Mouse (Mus musculus) WW6 (cell line): ENCODE measurements around the gene Tent2.
"Not testable (repeated sequence)": the region's sequence is repeated elsewhere in the genome, so short reads cannot be mapped to it uniquely, and the experiment has no call there.

Experiments
- DNase-seq: peaks from one replicate; pipeline ENCODE4 v3.0.0-alpha.2; 2013; ENCODE audit warnings: low read depth, low spot score

The Tent2 gene

DNA sequence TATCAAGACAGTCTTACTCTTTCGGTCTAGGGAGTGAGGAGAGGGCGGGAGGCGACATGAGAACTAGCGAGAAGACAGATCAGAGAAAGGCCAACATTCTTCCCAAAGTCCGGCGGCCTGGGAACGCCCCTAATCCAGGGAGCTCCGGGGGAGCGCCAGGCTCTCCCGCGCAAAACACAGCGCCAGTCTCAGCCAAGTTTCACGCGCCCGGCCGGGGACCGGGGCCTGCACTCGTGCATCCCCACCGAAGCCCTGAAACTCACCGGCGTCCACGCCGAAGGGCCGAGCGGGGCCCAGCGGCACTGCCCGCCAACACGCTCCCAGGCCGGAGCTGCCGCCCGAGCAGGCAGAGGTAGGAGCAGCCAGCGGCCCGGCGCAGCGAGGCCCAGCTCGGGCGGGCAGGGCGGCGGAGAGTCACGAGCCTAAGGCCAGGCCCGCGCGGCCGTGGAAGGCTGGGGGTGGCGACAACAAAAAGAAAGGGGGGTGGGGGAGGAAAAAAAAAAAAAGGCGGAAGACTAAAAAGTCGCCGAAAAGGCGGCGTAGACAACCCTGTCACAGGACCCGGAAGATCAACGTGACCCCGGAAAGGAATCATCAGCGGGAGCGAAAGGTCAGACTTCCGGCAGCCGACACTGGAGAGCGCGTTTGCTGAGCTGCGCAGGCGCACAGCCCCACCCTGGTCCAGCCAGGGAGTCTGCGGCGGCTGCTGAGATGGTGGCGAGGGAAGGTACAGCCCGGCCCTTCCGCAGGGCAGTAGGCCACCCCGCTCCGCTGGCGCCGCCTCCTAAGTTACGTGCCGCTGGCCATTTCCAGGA, at the start of gene Tent2:
Tent2 (minus strand) TSS at position 555 of the 815 bp plus-strand sequence.
- peak; percentile 77 for DNase-seq

DNA sequence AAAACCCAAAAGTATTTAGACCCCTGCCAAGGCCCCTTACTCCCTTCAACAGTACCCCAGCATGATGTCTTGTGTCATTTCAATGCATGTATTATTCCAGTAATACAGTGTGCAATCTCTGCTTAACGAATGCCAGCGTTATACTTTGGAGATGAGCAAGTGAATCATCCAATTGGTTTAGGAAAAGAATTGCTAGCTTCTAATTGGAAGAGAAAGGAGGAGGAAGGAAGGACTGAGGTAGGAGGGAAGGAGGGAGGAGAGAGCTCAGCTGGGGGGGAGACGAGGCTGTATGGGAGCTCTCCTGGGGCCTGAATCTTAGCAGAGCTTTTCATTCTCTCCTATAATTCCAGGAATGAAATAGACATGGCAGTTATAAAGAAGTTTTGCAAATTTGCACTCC, 49.0 kb upstream of the Tent2 start:
- no peak for DNase-seq

DNA sequence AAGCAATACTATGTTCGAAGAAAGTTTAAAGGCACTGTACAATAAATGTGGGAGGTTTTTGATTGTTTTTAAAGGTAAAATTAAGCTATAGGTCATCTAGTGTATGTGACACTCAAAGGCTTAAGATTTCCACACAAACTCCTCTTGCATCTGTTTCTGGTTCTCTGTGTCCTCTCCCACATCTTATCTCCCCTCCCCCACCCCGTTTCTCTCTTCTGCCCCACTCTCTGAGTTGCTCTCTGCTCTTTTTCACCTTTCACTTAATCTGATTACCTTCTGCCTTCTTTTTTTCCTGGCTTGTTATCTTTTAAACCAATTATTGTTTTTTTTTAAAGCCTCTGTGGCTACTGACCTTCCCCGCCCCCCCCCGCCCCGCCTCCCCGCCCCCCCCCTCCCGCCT, 47.4 kb upstream of the Tent2 start:
- no peak for DNase-seq

DNA sequence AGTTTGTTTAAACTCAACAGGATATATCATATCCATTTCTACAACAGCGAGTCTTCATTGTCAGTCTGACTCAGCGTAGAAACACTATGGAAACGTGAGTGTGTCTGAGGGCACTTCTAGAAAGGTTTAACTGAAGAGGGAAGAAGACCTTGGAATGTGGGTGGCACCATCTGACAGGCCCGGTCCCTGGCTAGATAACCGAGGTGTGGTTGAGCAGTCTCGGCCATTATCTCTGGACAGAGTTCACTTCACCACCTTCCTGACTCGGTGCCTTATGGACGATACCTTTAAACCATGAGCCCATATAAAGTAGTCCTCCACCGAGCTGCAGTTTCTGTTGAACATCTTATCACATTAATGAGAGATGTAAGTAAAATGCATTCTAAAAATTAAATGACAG, 46.9 kb upstream of the Tent2 start:
- no peak for DNase-seq

DNA sequence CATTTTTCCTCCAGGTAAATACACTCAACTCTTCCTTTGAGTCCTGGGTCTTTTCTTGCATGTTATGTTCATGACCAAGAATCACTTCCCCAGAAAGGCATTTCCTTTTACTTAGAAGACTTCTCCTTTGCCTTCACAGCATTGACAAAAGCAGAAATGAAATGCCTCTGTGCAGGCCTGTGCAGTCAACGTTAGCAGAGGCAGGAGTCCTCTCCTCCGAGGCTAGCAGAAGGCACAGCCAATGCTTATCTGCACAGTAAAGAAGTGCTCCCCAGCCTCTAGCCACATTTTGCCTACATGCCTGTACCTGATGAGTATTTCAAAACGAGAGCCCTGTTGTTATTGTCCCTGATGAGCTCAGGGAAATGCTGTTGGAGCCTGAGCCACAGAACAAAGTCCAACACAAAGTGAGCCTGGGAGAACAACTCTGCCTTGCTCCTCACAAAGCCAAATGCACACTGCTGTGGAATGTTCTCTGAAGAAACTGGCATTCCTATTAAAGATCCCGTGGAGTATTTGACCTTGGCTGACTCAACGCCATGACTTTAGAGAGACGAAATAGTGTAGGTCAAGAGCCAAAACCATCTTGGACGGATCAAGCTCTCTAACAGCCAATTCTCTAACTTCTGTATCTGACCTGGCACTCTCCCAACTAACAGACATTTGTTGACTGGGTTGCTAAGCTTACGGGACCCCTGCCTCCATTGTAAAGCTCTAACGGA, 45.7 kb upstream of the Tent2 start:
- no peak for DNase-seq

DNA sequence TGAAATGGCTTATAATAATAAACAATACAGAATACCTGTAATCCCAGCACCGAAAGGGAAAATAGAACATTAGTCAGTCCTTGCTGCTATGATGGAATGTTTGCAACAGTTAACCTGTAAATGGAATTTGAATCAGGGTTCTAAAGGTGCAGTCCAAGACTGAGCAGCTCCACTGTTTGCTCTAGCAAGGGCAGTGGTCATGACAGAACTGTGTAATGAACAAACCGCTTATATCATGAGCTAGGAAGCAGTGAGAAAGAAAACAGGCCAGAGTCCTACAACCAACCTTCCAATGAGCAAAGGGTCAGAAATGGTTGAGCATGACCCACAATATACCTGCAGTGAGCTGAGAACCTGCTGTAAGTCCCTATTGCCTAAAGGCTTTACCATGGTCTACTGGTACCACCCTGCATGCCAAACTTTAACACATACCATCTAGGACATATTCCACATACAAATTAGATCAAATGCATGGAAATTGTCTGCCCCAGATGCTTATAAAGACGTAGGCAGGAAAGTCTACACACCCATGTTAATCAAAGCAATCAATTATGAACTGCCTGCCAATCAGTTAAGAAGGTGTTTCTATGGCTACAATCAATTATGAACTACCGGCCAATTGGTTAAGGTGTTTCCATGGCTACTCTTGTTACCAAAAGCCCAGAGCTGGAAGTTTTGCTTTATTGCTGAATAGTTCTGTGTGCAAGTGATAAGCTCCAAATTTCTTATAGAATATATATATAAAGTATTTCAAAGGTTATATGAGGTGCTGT, 42.3 kb upstream of the Tent2 start:
- DNase-seq, result no peak

DNA sequence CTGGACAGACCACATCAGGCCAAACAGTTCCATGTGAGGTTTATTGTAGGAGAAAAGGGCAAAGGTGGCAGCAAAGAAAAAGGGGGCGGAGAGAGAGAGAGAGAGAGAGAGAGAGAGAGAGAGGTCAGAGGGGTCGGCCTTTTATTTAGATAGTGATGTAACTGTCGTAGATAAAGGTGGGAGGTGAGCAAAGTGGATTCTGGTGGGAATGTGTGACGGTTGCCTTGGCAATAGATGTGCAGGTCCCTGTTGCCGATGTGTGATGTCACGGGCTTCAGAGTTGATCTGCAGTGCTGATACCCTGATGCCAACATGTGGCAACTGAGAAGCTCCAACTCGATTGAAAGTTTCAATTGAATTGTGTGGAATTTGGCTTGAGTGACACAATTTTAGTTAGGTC, 40.1 kb upstream of the Tent2 start:
- DNase-seq, result no peak

DNA sequence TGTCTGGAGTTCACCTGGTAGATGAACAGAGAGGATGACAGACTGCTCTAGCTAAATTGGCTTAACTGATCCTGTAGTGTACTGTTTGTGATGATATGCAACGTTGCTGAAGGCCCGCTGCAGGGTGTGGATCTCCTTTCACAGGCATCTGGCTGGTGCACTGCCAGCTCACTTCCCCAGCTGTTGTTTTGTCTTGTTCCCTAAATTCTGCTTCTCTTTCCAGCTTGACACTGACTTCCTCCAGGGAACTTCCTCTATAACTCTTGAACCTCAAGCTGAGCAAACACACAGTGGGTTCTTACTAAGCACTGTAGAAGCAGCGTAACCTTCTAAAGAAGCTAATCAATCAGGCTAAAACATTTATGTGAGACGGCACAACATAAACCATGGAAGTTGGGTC, 38.8 kb upstream of the Tent2 start:
- no peak for DNase-seq

DNA sequence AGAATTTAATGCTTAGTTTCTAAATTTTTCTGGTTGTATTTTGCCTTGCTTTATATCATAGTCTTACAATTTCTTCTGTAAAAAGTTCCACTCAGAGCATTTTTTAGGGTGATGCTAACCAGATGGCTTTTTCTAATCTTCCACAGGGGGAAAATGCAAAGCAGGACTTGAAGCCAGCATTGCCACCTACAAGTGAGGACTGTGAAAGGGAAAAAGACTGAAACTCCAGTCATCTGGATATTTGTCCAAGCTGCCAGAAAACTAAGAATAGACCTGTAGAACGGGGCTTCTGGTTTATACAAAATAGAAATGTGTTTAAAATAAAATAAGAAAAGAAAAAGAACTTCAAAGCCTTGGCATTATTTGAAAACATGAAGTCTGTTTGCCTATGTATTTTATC, 19.6 kb upstream of the Tent2 start:
- no peak for DNase-seq

DNA sequence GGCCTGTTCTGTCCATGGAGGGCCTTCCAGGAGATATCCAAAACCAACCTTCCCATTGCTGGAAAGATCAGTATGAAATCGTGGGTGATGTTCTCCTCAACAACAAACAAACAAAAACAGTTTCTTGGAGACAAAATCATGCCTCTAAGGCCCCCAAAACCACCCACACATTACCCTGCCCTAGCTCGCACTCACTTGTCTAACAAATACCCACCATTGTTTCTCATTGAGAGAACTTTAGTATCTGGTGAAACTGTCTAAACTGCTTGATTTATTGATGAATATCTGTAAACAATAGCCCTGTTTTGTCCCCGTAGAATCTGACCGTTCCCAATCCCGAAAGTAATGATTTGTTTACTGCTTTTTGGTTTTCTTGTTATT, 451 bp upstream of the Tent2 start:
- DNase-seq, result no peak

DNA sequence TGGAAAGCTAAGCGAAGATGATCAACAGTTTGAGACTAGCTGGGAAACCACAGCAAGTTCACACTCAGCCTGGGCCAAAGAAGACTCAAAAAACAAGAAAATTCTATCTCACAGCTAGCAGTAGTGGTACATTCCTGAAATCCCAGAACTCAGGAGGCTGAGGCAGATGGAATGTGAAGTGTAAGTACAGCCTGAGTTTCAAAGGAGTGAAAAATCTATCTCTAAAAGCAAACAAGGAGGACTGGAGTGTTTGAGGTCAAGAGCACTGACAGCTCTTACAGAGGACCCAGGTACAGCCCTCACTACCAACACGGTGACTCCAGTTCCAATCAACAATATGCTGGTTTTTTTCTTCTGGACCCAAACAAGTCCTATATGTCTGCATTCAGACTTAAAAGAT, 2.8 kb downstream of the Tent2 start:
- no peak for DNase-seq

DNA sequence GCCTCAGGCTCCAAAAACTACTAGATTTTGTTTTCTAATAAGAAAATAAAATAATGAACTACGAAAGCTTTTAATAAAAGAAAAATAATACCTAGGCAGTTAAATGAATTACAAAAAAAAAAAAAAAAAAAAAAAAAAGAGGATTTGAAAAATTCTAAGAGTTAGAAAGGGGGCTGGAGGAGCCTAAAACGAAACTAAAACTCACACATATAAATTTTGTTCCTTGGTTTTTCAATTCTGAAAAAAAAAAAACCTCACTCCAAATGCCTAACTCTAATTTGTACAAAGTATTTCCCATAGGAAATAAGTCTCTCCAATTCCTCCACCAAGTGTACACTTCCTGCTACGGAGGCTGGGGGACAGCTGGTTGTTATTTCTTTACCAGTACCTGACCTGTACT, 3.4 kb downstream of the Tent2 start:
- no peak for DNase-seq

DNA sequence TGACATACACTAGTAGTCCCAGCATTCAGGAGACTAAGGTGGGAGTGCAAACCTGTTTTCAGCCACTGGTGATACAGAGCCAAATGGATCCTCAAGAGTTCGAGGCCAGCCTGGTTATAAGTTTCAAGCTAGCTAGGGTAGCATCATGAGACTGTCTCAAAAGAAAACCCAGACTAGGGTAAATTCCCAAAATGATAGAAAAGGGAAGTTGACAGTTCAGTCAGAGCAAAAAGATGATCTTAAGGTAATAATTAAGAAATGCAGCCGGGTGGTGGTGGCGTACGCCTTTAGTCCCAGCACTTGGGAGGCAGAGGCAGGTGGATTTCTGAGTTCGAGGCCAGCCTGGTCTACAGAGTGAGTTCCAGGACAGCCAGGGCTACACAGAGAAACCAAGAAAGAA, 4.4 kb downstream of the Tent2 start:
- not testable (repeated sequence) for DNase-seq

DNA sequence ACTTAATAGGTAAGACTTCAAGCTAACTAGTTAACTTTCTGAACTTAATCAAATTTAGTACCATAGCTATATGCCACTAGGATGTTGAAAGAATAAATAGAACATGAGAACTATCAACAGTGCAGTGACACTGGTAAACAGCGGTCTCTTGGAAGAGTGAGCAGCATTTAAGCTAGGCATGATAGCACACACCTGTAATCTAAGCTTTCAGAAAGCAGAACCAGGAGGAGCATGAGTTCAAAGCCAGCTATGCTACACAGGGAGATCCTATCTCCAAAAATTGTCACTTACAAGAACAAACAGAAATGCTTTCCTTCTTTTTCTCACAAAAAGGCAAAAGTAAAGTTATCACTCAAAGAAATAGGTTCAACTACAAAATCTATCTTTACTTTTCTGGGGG, 11.8 kb downstream of the Tent2 start:
- no peak for DNase-seq

DNA sequence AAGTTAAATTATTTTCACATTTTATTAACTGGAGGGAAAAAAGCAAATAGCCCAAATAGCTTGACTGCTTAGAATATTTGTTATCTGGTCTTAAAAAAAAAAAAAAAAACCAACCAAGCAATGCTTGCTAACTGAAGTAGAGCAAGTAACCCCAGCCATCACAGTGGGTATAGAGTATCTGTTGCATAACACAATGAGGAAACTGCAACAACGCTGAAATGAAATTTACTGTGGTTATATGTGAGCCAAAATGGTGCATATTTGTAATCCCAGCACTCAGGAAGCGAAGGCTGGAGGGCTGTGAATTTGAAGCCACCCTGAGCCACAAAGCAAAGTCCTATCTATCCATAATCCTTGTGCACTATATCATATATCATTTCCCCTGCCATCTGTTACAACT, 12.7 kb downstream of the Tent2 start:
- no peak for DNase-seq

DNA sequence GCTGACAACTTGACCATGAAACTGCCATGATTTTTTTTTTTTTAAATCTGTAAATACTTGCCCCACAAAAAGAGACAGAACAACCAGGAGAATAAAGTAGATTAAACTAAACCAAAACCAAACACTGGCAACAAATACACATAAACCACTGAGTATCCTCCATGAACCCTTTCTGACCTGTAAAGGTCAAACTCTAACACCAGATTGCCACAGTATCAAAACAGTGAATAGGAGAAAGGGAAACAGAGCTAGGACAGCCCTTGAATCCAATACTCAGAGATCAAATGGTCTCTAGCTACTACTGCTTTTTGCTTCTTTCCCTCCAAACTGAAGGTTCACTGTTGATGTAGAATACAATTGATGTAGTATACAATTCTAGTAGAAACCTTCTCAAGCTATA, 14.6 kb downstream of the Tent2 start:
- DNase-seq, result no peak

DNA sequence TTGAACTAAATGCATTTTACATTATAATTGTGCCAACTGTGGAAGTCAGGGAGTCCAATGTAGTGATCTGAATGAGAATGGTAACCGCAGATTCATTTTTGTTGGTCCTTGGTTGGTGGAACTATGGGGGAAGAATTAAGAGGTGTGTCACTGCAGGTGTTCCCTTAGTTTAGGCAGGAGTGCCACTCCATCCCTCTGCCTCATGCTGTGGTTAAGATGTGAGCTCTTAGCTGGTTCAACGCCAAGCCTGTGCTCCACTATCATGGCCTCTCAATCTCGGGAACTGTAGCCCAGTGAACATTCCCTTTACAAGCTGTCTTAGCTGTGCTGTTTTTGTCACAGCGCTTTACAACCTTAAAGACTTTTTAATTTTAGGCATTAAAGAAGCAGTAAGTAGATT, 28.9 kb downstream of the Tent2 start:
- no peak for DNase-seq

DNA sequence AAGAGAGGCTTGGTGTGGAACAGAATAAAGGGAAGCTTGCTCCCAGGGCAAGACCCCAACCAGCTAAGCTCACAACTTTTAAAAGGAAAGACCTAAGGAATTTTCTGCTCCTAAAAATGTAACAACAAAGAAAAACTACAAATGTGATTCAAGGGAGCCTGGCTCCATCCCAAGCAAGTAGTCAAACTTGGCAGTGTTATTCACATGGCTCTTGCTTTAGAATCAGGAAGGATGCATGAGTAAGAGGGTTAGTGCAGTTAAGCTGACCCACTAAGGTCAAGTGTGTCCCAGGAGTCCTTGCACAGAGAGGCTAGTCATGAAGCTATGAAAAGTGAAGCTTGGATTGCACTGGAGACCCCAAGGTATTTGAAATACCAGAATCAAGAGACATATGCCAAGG, 29.7 kb downstream of the Tent2 start:
- DNase-seq, result no peak

DNA sequence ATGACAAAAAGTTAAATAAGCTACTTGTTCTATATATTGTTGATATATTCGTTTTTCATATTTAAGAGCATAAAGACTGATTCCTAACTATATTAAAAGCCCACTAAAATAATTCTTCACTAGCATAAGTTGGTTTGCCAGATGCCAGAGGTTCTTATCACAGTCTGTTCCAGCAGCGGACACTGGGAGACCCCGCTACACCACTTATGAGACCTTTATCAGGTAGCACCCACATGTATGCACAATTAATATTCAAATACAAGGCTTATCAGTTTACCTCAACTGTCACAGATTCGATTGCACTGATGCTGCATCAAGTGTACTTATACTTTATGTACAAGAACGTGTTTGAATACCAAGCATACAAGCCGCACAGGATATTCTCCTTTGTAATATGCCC, 33.9 kb downstream of the Tent2 start:
- DNase-seq, result no peak

DNA sequence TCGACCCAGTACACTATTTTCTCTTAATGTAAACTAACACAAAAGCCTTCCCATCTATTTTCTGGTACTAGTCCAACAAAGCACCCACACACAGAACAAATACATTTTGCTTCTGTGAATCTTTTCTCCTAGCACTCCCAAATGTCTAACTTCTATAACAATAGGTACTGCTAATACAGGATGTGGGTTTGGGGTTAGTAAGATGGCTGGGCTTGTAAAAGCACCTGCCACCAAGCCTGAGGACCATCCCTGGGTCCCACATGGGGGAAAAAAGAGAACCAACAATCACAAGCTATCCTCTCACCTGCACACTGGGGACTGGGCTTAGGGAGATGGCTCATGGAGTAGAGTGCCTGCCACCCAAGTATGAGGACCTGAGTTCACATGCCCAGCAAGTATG, 38.9 kb downstream of the Tent2 start:
- no peak for DNase-seq

DNA sequence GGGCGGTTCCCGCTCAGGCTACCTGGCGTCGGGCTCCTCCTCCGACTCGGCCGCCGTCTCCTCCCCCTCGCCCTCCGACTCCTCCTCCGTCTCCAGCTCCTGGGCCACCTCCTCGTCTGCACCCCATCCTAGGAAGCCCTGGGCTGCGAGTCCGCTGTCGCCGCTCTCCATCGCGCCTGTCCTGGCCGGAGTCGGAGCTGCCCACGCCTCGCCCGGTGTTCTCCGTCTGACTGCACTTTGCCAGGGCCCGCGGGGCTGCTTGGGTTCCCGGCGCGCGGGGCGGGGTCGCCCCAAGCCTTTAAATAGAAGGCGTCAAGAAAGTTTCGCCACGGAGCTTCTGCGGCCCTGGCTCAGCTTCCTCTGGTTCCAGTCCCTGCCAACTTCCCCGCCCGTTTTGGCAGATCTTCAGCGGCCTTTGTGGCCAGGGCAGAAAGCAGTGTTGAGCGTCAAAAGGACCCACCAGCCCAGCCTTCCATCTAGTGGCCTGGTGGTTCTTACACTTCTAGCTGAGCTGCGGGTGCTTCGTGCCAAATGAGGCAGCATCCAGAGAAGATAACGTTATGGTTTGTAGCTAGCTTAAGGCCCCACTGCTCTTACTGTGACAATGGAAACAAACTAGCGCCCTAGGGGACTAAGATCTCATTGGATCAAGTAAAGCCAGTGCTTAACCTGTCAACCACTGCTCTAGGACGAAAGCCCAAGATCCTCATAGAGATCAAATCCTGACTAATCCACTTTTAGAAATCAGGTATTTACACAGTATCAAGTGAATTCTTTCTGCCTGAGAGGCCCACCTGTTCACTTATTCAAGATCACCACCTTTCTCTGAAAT, 47.6 kb downstream of the Tent2 start, which contains the start of gene Cmya5:
Cmya5 (minus strand) TSS at position 389 of the 832 bp plus-strand sequence.
- no peak for DNase-seq
